Mouse (Mus musculus) olfactory bulb, adult 2 months (tissue): ENCODE results near the gene Tmem150a.
A peak's percentile ranks its signal among the peaks of the same experiment; 100 is the strongest.

Experiments used
- CTCF ChIP-seq: fragments of 200-500 bp; IDR thresholded peaks from 2 replicates; pipeline ENCODE4 v1.5.1; 2012; ENCODE audit warnings: low read depth, mild to moderate bottlenecking, low read length, moderate library complexity; ENCODE audit not compliant: insufficient read depth
- POLR2A ChIP-seq: fragments of 200-500 bp; IDR thresholded peaks from 2 replicates; pipeline ENCODE4 v1.6.1; 2012; ENCODE audit warnings: mild to moderate bottlenecking, low read depth, low read length, moderate library complexity; ENCODE audit not compliant: insufficient read depth

DNA sequence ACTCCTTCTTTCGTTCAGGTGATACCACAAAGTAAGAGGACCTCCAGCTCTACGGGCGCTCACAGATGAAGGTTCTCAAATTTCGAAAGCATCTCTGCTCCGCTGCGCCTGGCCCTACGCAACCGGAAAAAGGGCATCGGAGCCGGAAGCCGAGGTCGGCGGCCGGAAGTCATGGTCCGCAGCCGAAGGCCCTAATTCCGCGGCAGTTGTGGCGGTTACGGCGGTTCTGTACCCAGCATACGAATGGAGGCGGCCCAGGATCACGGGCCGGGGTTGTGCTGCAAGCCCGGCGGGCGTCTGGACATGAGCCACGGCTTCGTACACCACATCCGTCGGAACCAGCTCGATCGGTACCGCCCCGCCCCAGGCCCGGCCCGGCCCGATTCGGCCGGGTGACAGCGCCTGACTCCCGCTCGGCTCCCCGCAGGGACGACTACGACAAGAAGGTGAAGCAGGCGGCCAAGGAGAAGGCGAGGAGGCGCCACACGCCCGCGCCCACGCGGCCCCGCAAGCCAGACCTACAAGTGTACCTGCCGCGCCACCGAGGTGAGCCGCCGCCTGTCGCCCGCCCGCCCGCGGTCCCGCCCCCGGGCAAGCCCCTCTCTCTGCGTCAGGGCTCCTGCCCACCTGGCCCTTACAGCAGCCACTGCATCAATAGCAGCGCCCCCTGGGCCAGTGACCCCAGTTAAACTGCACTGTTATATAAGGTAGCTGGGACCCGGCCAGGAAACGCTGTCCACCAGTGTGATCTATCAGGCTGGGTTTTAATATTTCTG is 7.9 kb upstream of the Tmem150a start, which contains the start of gene 0610030E20Rik:
- TF ChIP-seq CTCF, result no peak
- TF ChIP-seq POLR2A, result peak; percentile 41; the same call in 1 of the 2 replicates
